Mouse (Mus musculus): Measurements from ENCODE around the gene 4932438H23Rik. TPM values are rescaled to one million over a fixed set of nuclear protein-coding genes. Genes with fewer than 3 reads are reported as not detected.

The 4932438H23Rik gene
- total RNA-seq, 2 experiments from 2014 or later = 0.32 to 0.74 TPM

DNA sequence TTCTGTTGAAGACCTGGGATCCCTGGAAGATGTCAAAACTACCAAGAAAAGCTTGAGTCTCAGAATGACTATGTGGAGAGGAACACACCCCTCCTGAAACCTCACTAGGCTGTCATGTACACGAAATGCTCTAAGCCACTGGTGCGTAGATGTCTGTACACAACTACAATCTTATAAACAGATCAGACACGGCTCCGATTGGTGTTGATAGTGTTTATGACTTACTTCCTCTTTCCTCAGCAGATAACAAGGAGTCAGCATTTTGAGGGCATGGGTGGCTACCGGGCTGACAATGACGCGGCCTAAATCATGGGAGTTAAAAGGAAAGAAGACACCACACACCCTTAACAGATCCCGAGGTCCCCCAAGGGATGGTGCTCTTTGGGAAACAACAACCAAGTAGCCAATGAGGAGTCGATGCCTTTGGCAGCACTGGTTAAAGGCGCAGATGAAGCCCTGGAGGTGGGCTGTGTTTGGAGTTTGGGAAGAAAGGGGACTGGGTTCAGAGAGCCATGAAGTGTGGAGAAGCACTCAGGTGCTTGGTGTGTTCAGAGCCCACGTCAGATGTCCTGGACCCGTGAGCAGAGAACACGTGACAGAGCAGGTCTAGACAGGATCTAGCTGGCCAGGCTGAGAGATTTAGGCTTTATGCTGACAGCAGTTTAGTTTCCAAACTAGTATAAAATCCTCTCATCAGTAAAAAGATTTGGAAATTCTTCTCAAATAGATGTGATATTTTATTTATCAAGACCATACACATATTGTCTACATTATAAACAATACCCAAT lies 33.2 kb downstream of the 4932438H23Rik start:
- DNase-seq = no peak
- intact Hi-C loops (cut with DNase I) = no loop called here

- intact Hi-C loops (cut with DNase I) = no loop called here
- no peak for DNase-seq
Observed at GRCm38 (mm10) chr16:91057741-91058140, 37.2 kb downstream of the 4932438H23Rik start.

- no peak for DNase-seq
- intact Hi-C loops (cut with DNase I) = no loop called here
Observed at GRCm38 (mm10) chr16:91057261-91057660, 37.7 kb downstream of the 4932438H23Rik start.

DNA sequence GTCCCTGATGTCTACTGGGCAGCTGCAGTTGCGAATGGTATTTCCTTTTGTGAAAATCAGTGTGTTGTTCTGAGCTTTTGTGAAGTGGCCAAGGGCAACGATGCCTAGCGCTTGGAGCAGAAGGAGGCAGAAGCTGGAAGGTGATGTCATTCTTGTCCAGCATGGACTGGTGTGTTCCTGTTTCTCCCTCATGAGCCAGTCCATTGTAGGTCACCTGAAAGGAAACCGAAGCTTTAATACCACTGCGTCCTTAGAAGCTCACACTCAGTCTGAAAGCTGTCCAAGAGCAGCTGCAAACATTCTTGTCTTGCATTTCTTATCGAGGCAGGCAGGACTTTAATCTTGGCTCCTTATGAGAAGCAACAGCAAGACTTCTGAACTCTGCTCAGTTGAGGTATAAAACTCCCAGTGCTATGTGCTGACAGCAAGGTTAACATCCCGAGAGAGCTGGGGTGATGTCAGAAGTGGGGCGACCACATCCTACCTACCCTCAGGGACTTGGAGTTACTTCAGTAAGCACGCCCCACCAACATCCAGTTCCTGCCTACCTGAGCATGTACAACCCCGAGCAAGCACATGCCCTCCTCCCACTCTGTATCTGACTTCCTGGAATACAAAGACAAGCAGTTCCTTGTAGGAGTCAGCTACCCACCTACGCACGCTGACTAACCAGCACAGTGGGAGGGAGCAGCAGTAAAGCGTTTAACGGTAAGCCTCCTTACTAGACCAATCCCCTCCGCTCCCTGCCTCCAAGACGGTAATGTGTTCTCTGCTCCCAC lies 38.7 kb downstream of the 4932438H23Rik start:
- DNase-seq = no peak
- intact Hi-C loops (cut with DNase I) = no loop called here

DNA sequence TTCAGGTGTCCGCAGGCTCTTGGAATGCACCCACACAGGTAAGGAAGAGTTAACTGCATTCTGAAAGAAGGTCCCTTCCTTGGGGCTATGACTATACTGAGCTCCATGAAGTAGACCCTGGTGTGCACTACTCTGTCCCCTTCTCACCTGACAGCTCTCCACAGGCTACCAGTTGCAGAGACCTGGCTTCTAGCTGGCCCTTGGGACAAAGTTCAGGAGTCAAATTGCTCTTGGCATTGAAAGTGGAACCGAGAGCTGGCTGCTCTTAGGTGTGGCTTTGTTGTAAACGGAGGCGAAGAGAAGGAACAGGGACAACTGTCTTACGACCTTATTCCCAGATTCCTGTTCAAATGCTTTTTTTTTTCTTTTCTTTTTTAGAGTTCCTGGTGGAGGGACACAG lies 39.8 kb downstream of the 4932438H23Rik start:
- intact Hi-C loops (cut with DNase I) = no loop called here
- no peak for DNase-seq

- DNase-seq = no peak
- intact Hi-C loops (cut with DNase I) = no loop called here
Observed at GRCm38 (mm10) chr16:91053599-91053998, 41.3 kb downstream of the 4932438H23Rik start.

- intact Hi-C loops (cut with DNase I) = no loop called here
- DNase-seq = peak; percentile 25 to 42
Observed at GRCm38 (mm10) chr16:91045511-91045910, 49.4 kb downstream of the 4932438H23Rik start.

DNA sequence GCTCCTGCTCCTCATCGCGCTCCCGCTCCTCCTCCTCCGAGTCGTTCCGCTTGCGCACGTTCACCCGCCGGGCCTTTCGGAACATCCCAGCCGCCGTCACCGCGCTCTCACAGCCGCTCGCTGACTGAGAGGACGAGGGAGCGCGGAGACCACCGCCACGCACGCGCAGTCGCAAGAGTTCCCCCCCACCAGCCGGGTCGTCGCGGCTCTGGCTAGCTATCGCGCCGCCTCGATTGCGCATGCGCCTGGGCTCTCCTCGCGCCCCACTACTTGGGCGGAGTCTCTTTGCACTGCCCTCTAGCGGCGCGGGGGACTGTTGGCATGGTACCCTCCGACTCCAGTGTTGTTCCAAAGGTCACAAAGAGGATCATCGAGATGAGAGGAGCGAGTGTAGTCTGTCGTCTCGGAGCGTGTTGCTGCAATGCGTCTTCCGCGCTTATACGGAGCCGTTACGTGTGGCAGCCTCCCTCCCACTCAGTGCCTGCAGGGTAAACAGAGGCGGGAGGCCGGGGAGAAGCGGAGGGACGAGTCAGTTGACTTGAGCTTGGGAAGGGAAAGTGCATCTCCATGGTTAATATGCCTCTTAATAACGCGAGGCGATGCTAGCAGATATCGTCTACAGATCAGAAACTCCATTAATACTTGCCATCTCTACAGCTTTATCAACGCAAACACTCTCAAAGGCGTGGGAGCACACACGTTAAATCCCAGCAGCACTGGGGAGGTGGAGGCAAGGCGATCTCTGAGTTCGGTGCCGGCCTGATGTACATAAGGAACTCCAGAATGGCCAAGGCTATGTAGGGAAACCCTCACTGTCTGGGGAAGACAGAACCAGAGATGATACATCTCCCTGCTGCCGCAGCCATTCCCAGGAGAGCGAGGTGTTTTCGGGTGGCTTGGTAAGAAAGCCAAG lies 50.4 kb downstream of the 4932438H23Rik start, which contains the start of gene Paxbp1:
TSS of gene Paxbp1 (minus strand) at position 274 of the 913 bp plus-strand sequence.
- DNase-seq = peak; percentile 98 to 99
- intact Hi-C loops (cut with DNase I) = no loop called here

DNA sequence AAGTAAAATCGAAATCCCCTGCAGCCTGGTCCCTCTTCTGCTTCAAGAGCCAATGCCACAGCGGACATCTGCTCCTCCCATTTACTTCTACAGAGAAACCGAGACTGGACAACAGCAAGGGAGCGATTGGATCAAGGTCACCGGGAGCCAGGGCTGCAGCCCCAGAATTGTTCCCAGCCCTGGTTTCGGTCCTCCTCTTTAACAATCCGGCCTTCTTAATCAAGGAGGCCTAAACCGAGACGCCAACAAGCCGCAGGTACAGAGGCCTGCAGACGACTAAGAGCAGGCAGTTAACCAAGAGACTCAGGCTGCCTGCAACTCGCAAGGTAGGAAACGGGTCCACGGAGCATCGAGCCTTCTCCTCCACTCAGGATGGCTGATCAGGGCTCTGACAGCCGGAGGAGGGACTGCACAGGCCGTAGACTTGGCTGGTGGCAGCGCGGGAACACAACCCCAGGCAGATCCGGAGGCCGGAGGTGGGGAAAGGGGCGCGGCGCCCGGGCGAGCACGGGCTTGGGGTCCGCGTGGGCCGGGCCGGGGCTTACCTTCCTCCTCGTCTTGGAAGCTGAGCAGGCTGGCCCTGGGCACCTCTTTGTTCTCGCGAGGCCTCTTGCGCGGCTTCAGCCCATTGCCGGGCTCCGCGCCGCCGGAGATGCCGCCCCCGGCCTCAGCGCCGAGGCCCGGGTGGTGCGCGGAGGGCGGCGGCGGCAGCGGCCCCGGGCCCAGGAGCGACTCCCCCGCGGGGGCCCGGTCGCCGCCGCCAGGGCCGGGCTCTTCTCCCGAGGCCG lies 51.3 kb downstream of the 4932438H23Rik start:
- intact Hi-C loops (cut with DNase I) = no loop called here

DNA sequence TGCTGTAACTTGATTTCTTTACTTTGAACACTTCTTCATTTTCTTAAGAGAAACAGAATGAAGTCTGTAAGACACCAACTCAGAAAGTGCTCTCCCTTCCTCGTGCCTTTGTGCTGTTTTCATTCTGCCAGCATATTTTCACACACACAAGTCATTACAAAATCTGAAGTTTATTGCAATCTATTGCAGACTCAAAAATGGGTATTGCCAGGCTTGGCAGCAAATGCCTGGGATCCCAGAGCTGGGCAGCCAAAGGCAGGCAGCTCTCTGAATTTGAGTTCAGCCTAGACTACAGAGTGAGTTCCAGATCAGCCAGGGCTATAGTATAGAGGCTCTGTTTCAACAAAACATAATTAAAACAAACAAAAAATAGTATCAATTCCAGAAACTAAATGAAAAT lies 52.3 kb downstream of the 4932438H23Rik start:
- DNase-seq = no peak
- intact Hi-C loops (cut with DNase I) = no loop called here

More for the DNA sequence above, 51.3 kb downstream of the 4932438H23Rik start:
- DNase-seq = peak; percentile 19 to 40

- intact Hi-C loops (cut with DNase I) = no loop called here
- DNase-seq = no peak
Observed at GRCm38 (mm10) chr16:91035866-91036265, 59.1 kb downstream of the 4932438H23Rik start.

GRCm38 (mm10) chr16:91030751-91031150 lies 64.2 kb downstream of the 4932438H23Rik start:
- no peak for DNase-seq
- intact Hi-C loops (cut with DNase I) = no loop called here

- no peak for DNase-seq
- intact Hi-C loops (cut with DNase I) = no loop called here
Observed at GRCm38 (mm10) chr16:91029901-91030300, 65.0 kb downstream of the 4932438H23Rik start.

GRCm38 (mm10) chr16:91029161-91029743 lies 65.7 kb downstream of the 4932438H23Rik start:
- no peak for DNase-seq
- intact Hi-C loops (cut with DNase I) = no loop called here

DNA sequence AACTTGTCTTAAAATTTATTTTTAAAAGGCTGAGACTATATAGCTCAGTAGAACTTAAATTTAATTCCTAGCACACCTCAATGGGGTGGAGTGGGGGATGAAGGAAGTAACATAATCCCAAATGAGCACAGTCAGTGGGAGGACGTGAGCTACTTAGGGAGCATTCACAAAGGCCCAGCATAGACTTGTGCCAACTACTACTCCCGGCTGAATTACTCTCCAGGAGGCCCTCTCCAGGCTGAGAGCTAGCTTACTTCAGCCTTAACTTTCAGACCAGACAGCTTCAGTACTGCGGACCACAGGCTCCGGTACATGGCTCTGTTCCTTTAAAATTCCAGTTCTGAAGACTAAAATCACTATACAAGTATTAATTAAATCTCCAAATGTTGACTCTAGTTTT lies 68.6 kb downstream of the 4932438H23Rik start:
- DNase-seq = no peak
- intact Hi-C loops (cut with DNase I) = no loop called here

DNA sequence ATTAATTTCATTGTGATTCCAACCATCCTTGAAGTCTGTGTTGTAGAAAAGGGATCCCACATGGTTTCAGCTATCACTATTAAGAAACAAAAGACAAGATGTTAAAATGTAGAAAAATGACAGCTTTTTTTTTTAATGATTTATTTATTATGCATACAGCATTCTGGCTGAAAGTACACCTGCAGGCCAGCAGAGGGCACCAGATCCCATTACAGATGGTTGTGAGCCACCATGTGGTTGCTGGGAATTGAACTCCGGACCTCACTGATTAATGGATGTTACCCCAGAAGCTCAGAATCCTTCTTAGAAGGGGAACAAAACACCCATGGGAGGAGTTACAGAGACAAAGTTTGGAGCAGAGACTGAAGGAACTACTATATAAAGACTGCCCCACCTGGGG lies 71.5 kb downstream of the 4932438H23Rik start:
- no peak for DNase-seq
- intact Hi-C loops (cut with DNase I) = no loop called here

DNA sequence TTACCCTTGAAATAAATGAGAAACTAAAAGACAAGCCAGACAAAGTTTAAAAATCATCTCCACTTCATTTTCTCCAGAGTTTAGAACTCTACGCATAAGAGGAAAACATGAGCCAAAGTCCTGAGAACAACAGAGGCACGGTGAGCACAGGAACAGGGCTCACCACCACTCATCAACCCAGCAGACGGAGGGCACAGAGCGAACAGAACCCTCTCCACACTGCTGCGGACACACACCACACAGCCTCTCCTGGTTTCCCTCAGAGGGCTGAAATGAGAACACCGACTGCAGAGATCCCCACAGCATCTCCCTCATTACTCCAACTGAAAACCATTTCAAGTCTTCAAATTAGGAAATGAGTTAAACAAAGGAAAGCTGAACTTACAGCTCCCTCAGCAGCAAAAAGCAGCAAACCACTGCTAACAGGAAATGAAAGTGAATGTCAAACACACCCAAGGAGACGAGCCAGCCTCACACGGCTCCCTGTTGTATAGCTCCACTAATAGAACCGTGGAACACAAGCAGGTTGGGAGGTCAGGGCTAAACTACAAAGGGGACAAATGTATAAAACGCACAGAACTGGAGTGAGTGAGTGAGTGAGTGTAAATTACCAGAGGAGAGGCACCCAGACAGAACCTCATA lies 74.0 kb downstream of the 4932438H23Rik start:
- DNase-seq = no peak
- intact Hi-C loops (cut with DNase I) = no loop called here

DNA sequence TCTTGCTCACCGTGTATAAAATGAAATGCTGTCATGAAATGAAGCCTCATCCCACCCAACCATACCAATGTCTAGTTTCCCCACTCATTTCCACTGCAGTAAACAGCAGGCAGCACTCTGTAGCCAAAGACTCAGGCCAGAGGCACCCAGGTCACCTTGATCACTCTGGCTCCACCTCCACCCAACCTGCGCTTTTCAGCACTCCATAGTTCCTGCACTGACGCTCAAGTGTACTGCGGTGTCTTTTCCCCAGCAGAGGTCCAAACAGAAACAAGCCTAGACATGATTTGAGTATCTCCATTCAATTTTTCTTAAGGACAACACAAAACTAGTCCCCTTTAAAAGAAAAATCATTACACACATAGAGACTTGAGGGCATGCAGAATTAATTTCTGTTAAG lies 75.4 kb downstream of the 4932438H23Rik start:
- no peak for DNase-seq
- intact Hi-C loops (cut with DNase I) = no loop called here

DNA sequence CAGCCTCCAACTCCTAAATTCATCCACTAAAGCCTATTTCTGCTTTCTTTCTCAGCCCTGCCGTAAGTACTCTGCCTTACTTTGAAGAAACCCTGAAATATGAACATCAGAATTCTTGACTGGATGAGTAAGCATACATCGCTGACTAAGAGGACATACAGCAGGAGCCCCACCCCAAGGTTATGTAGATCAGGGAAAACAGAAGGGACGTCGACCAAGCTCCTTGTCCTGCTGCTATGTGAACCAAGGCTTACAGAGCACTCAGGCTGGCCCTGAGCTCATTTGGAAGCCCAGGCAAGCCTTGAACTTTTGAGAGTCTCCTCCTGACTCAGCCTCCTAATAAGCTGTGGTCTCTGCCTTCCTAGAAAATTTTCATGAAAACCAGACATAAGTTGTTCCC lies 79.2 kb downstream of the 4932438H23Rik start:
- DNase-seq = no peak
- intact Hi-C loops (cut with DNase I) = no loop called here

Data from gastrocnemius, postnatal 36 days (tissue).